Mouse (Mus musculus) stomach, postnatal 0 days (tissue): ENCODE measurements around the gene Sdf2l1.

ENCODE experiments used
- CTCF ChIP-seq: IDR thresholded peaks from 2 replicates; pipeline ENCODE4 v1.5.1; 2016; ENCODE audit warnings: antibody characterized with exemption, low read depth, mild to moderate bottlenecking, moderate library complexity
- EP300 ChIP-seq: optimal IDR thresholded peaks from 2 replicates; pipeline ENCODE3; 2016; ENCODE audit warnings: antibody characterized with exemption

GRCm38 (mm10) chr16:17144339-17144738 is 12.2 kb upstream of the Sdf2l1 start, which contains the start of gene Ydjc:
- TF ChIP-seq CTCF (no peak), EP300 (no peak)
